Mouse (Mus musculus) gastrocnemius, postnatal 4 days (tissue): ENCODE measurements around the gene Rimbp2. TPM values are rescaled to one million over a fixed set of nuclear protein-coding genes. Genes with fewer than 3 reads are reported as not detected.

Experiments used
- DNase-seq, 2 experiments: peaks; one replicate each; pipeline ENCODE4 v3.0.0; 2021 to 2022; ENCODE audit warnings: low spot score in 2 of 2, mixed read lengths in 2 of 2
- total RNA-seq, 2 experiments: library from RNA; stranded (reverse); gene quantifications; 2 replicates each; pipeline ENCODE4 v1.2.3; 2021

The Rimbp2 gene
- total RNA-seq, 2 experiments from 2014 or later, result 0.20 to 0.21 TPM

GRCm38 (mm10) chr5:128935359-128935899 is 17.9 kb downstream of the Rimbp2 start:
- DNase-seq, result no peak

- DNase-seq, result no peak
These were observed 20.5 kb downstream of the Rimbp2 start for GRCm38 (mm10) chr5:128932776-128933175.

- no peak for DNase-seq
These were observed 28.2 kb downstream of the Rimbp2 start for GRCm38 (mm10) chr5:128925073-128925472.

- no peak for DNase-seq
These were observed 33.2 kb downstream of the Rimbp2 start for GRCm38 (mm10) chr5:128920112-128920511.

GRCm38 (mm10) chr5:128917116-128917959 is 35.9 kb downstream of the Rimbp2 start:
- peak; percentile 35 to 75 for DNase-seq

- DNase-seq, result no peak
These were observed 39.5 kb downstream of the Rimbp2 start for GRCm38 (mm10) chr5:128913820-128914219.

- no peak for DNase-seq
These were observed 40.9 kb downstream of the Rimbp2 start for GRCm38 (mm10) chr5:128912374-128912773.

- no peak for DNase-seq
These were observed 41.7 kb downstream of the Rimbp2 start for GRCm38 (mm10) chr5:128911593-128911992.

GRCm38 (mm10) chr5:128904113-128904512 is 49.2 kb downstream of the Rimbp2 start:
- DNase-seq, result no peak

- DNase-seq, result no peak
These were observed 50.2 kb downstream of the Rimbp2 start for GRCm38 (mm10) chr5:128903120-128903519.

GRCm38 (mm10) chr5:128899971-128900370 is 53.3 kb downstream of the Rimbp2 start:
- DNase-seq, result no peak

- no peak for DNase-seq
These were observed 58.4 kb downstream of the Rimbp2 start for GRCm38 (mm10) chr5:128894921-128895320.

- no peak for DNase-seq
These were observed 65.7 kb downstream of the Rimbp2 start for GRCm38 (mm10) chr5:128887546-128887945.

- DNase-seq, result no peak
These were observed 69.0 kb downstream of the Rimbp2 start for GRCm38 (mm10) chr5:128884320-128884719.

GRCm38 (mm10) chr5:128879092-128879491 is 74.2 kb downstream of the Rimbp2 start:
- no peak for DNase-seq

GRCm38 (mm10) chr5:128877425-128878035 is 75.8 kb downstream of the Rimbp2 start:
- DNase-seq, result no peak

- no peak for DNase-seq
These were observed 81.6 kb downstream of the Rimbp2 start for GRCm38 (mm10) chr5:128871706-128872105.

GRCm38 (mm10) chr5:128866811-128867210 is 86.5 kb downstream of the Rimbp2 start:
- no peak for DNase-seq

- DNase-seq, result no peak
These were observed 87.0 kb downstream of the Rimbp2 start for GRCm38 (mm10) chr5:128866291-128866690.

GRCm38 (mm10) chr5:128863497-128863896 is 89.8 kb downstream of the Rimbp2 start:
- DNase-seq, result no peak

GRCm38 (mm10) chr5:128860907-128861306 is 92.4 kb downstream of the Rimbp2 start:
- DNase-seq, result no peak

- no peak for DNase-seq
These were observed 100.5 kb downstream of the Rimbp2 start for GRCm38 (mm10) chr5:128852791-128853190.
